Mouse (Mus musculus) c-Kit-positive CD71-positive TER-119-negative erythroid progenitor cells, embryonic 14.5 days (primary cell): ENCODE data around the gene Nell1.

Experiments
- DNase-seq: peaks from one replicate; pipeline ENCODE4 v3.0.0-alpha.2; 2013; ENCODE audit warnings: low read depth

Nell1 gene

DNA sequence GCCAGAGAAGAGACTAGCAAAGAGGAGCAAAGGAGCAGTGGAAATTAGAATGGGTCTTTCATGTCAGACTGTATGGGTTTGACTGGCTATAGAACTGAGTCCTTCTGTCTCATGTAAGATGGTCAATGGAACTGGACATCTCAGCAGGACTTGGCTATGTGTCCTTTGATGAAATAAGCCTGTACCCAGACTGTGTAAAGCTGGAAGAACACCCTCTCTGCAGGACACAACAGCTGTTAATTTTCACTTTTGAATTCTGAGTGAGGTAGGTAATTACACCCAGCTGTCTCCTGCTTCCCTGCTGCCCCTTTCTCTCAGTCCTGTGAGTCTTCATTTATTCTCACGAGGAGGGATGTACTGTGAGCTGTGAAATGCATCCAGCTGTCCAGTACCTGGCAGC lies 895.5 kb downstream of the Nell1 start:
- no peak for DNase-seq

DNA sequence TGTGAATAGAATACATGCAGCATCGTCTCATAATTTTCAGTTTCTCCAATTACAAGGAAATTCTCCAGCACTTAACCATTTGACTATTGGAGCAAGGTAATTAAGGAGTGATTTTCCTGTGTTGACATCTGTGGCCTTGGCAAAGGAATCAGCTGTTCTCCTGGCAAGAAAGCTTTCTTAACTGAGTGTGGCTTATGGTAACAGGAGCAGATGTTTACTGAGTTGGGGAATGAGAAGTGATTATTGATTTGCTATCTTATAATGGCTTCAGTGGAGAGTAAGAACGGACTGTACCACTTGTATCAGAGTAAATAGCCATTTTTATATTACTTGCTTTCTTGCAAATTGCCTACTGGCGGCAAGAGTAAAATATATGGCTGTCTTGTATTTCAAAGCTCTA lies 913.0 kb downstream of the Nell1 start:
- DNase-seq = no peak

GRCm38 (mm10) chr7:50899541-50900088 lies 925.0 kb downstream of the Nell1 start:
- no peak for DNase-seq
